Comparison of ENCODE assay signal across 10 mouse cellular contexts in the genomic region with DNA sequence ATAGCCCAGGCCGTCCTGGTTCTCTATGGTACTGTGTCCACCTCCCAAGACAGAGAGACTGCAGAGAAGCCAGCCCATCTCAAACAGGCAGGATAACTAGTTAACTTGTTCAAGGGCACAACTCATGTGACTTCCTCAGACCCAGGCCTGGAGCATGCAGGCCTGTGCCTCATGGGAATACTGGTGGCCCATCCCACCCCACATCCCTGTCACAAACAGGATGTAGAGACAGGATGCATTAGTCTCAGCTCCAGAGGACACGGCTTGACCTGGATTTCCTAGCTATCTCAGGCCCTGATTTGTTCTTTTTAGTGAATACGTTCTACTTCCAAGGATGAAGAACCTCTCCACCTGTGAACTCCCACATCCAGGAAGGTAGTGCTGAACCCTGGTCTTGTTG.
DNase-seq lines count a peak whose midpoint lies in the region; ATAC-seq and TF ChIP-seq lines count a peak whose summit lies in the region.
"Had no signal": no experiment of that assay in that cellular context is flagged by ENCODE, and none has a peak within 500 bp of the region (broad histone marks: within the 10 kb centered on the region; RNA-seq: fewer than 3 reads in every experiment).

No protein-coding gene starts in this region.

- no peaks in the 10 kb centered on the region for H3K9me3 ChIP-seq in liver, embryonic 12.5 days (replicated peaks)
- H3K9me3 ChIP-seq: liver, embryonic 13.5 days had no signal

- no peak for TF ChIP-seq POLR2A in liver, adult 2 months (IDR thresholded peaks at IDR 0.05; ENCODE audit: extremely low read depth, insufficient read depth, low read length)

- 0 out of 2 replicates have a peak, but pooled peaks cover 5% of the 10 kb centered on the region for H3K79me2 ChIP-seq in liver, adult 2 months (ENCODE audit: control insufficient read depth, insufficient read depth, low read length)

- H3K27ac ChIP-seq in liver, adult 2 months (replicated peaks; ENCODE audit: insufficient read depth, low read depth, low read length) = peak overlapping the region; percentile 14; the same call in 1 of the 2 replicates
- no peak overlapping the region for H3K27ac ChIP-seq in liver, embryonic 12.5 days
- H3K27ac ChIP-seq: liver, embryonic 13.5 days had no signal

- no peak for ATAC-seq in liver, embryonic 12.5 days

- no peak overlapping the region for H3K4me3 ChIP-seq in liver, adult 2 months (ENCODE audit: insufficient read depth, low read depth, low read length)
- H3K4me3 ChIP-seq in liver, embryonic 12.5 days = no peak overlapping the region
- H3K4me3 ChIP-seq: liver, embryonic 13.5 days had no signal

- no peaks in the 10 kb centered on the region for H3K27me3 ChIP-seq in liver, adult 2 months (ENCODE audit: control insufficient read depth, insufficient read depth, low read length)
- no peaks in the 10 kb centered on the region for H3K27me3 ChIP-seq in liver, embryonic 12.5 days (replicated peaks)
- H3K27me3 ChIP-seq: liver, embryonic 13.5 days had no signal

- H3K36me3 ChIP-seq in liver, adult 2 months (ENCODE audit: control insufficient read depth, insufficient read depth, low read length) = peaks cover 10% of the 10 kb centered on the region; the same call in 1 of the 2 replicates
- no peaks in the 10 kb centered on the region for H3K36me3 ChIP-seq in liver, embryonic 12.5 days
- H3K36me3 ChIP-seq: liver, embryonic 13.5 days had no signal

- H3K4me1 ChIP-seq in liver, adult 2 months (ENCODE audit: control insufficient read depth, insufficient read depth, low read length) = peaks cover 6% of the 10 kb centered on the region; the same call in 1 of the 2 replicates
- H3K4me1 ChIP-seq in liver, embryonic 12.5 days = peaks cover 28% of the 10 kb centered on the region

- no peak overlapping the region for H3K9ac ChIP-seq in liver, adult 2 months (ENCODE audit: low read depth, low read length)
- no peak overlapping the region for H3K9ac ChIP-seq in liver, embryonic 12.5 days
- H3K9ac ChIP-seq: liver, embryonic 13.5 days had no signal

- H3K4me2 ChIP-seq in liver, embryonic 12.5 days = no peak overlapping the region
- H3K4me2 ChIP-seq: liver, embryonic 13.5 days had no signal

- no peak for TF ChIP-seq CTCF in liver, adult 2 months (IDR thresholded peaks at IDR 0.05; ENCODE audit: low read depth, low read length)

- WGBS in liver, adult 2 months = 75% methylated on average over 3 of the region's 3 CpGs
- WGBS in liver, embryonic 12.5 days (ENCODE audit: insufficient replicate concordance) = 76% methylated on average over 3 of the region's 3 CpGs

- DNase-seq in liver, adult 2 months (ENCODE audit: extremely low read depth, low read depth, low spot score) = no peak
- peak; percentile 58 to 60 for DNase-seq in heart, postnatal 10 days
- DNase-seq in kidney, postnatal 36 days = peak; percentile 73 to 86
- peak; percentile 9 for DNase-seq in yolk sac, embryonic 10.5 days (ENCODE audit: low spot score)
- no peak for DNase-seq in embryo, embryonic 9.5 days (ENCODE audit: extremely low spot score)
- no peak for DNase-seq in ovary, adult 18-20 months (ENCODE audit: low spot score)
- DNase-seq: cerebellum, postnatal 14 days; liver, embryonic 13.5 days; right cerebral cortex, postnatal 14 days had no signal

- intact Hi-C loops in heart, postnatal 10 days (cut with DNase I) = no loop called here

Comparison
In these comparisons a context has a peak if more than half of its experiments do, and no peak if none do; other contexts are left out.
1. DNase-seq: peak in heart, postnatal 10 days (2 of 2), kidney, postnatal 36 days (2 of 2) and yolk sac, embryonic 10.5 days (single experiment); none in liver, adult 2 months (single experiment), embryo, embryonic 9.5 days (single experiment) and ovary, adult 18-20 months (single experiment).